Mouse (Mus musculus): ENCODE results near the gene Epas1.

GRCm38 (mm10) chr17:86803147-86803546, 49.6 kb downstream of the Epas1 start:
- TF ChIP-seq CTCF (IDR thresholded peaks at IDR 0.05; ENCODE audit: low read depth, low read length) (no peak), POLR2A (IDR thresholded peaks at IDR 0.05; ENCODE audit: insufficient read depth, low read length) (no peak), EP300 (IDR thresholded peaks at IDR 0.05; ENCODE audit: insufficient read depth, low read depth, low read length) (no peak)

Measured in ES-Bruce4 (cell line).